Mouse (Mus musculus) ZHBTc4 (cell line): ENCODE data around the gene Lig1.

Experiments used
- DNase-seq: peaks from one replicate; pipeline ENCODE4 v3.0.0-alpha.2; 2011; ENCODE audit warnings: low read depth, low spot score

Gene Lig1

DNA sequence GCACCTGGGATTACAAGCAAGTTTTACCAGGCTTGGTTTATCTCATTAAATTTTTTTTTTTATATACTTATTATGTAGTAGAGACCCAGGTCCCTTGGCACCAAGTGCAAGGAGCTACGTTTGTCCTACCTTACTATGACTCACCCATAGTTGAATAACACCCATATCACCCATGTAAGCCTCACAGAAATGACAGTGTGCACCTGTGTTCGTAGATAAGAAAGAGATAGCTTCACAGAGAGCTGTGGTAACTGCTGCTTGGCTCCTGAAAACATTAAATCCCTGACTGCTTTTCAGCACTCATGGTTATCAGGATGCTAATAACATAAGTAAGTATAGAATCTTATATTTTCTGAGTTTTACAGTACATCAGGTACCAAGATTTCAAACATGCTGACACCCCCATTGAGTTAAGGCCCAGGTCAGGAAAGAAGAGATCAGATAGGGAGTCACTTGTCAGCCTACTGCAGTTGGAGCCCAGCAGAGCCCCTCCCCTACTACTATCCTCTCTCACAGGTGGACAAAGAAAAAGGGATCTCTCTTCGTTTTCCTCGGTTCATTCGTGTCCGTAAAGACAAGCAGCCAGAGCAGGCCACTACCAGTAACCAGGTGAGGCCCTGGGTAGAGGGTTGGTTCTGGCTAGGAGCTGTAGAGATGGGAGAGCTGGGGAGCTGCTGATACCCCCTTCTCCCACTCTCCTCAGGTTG lies 33.6 kb downstream of the Lig1 start:
- no peak for DNase-seq

DNA sequence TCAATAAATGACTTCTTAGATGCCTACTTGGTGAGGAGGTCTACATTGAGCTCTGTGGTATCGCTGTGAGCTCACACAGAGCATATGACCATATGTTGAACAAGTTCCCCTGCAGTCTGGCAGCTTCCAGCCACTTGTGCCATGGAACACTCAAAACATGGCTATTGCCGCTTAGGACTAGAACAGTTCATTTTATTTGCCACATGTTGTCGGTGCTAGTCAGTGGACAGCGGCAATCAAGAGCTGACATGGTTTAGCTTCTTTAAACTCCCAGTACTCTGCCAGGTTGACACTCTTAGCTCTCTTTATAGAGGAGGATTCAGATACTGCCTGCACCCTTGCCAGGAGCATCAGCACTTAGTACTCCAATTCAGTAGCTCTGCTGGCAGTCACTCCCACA lies 34.3 kb downstream of the Lig1 start:
- peak; percentile 72 for DNase-seq

DNA sequence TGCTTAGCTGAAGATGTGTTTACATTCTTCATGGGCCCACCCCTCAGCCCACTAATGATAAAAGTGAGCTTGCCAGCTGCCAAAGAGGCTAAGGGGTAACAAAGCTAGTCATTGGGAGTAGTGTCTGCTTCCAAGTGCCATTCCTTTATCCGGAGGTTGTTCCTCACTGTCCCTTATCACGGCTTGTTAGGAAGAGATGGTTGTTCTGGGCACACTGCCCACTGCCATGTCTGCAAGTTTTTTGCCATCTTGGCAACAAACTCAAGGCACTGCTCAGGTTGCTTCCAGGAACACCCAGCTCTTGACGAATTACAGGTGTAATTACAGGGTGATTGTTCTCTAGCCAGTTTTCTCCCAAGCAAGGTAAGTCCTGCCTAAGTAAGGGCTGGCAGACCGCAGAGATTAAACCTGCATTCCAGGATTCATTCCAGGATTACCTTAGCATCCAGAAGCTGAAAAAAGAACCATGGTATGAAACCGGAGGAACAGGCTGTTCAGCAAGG lies 37.1 kb downstream of the Lig1 start:
- DNase-seq, result no peak

DNA sequence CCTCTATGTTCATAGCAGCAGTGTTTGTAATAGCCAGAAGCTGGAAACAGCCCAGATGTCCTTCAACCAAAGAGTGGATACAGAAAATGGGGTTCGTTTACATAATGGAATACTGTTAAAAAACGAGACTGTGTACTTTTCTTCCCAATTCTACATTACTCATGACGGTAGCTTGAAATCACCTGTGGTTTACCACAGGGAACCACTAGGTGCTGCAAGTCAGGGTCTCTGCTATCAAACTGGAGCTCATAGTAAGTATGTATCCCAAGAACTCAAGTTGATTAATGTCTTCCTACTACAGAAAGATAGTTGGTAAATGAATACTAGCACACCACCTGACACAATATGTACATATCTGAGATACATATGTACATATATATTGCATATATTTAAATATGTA lies 44.3 kb downstream of the Lig1 start:
- DNase-seq, result no peak

DNA sequence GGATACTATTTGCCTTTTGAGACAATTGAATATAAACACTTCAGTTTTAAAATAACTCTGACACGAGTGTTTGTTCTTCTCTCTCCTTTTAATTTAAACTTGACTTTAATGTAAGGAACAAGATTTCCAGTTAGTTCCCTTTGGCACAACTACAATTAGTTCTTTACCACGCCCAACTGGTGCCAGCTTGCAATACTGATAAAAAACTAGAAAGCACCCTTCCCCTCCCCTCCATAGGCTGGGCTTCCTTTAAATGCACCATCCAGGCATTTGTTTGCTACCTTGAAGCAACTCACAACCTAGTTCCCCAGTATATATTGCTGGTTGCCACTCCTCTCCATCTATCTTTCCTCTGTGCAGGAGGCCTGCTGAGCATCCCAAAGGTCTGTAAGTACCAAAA lies 47.2 kb downstream of the Lig1 start, which contains the start of gene Pla2g4c:
Pla2g4c (plus strand) TSS at position 340 of the 400 bp plus-strand sequence.
- no peak for DNase-seq

DNA sequence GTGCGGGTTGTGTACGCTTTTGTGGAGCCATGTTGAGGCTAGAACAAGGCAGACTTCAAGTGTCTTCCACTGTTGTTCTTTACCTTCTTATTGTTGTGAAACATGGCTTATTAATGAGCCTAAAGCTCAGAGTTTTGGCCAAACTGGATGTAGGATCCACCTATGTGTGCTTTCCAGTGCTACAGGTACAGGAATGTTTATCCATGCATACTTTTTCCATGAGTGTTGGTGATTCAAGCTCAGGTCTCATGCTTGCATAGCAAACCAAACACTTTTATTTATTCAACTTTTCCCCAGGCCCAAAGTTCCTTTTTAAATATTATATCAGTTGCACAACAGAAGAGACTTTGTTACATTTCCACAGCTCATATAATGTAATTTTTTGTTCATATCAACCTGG lies 53.5 kb downstream of the Lig1 start:
- no peak for DNase-seq

DNA sequence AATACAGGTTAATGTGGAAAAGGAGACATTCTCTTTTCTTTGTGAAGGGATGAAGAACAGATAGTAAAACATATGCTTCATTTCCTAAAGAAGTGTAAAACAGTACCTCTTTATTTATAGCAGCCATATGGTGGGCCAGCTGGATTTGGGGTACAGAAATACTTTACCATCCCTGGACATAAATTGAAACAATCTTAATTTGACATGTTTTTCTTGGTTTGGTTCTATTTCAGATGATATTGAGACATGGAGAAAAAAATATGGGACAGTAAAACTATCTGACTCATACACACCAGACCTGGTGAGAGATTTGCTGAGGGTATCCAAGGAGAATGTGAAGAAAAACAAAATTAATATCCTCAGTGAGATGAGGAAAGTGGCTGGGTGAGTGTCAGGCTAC lies 78.9 kb downstream of the Lig1 start:
- no peak for DNase-seq
